Mouse (Mus musculus): ENCODE measurements at regions not wholly inside any gene's neighbourhood (a gene's known extent, or its start where the extent isn't known, plus 50 kb on each side); places are given as distances from the start of the nearest gene placed in this dataset.
"Not testable (repeated sequence)": the region's sequence is repeated elsewhere in the genome, so short reads cannot be mapped to it uniquely, and the experiment has no call there.

DNA sequence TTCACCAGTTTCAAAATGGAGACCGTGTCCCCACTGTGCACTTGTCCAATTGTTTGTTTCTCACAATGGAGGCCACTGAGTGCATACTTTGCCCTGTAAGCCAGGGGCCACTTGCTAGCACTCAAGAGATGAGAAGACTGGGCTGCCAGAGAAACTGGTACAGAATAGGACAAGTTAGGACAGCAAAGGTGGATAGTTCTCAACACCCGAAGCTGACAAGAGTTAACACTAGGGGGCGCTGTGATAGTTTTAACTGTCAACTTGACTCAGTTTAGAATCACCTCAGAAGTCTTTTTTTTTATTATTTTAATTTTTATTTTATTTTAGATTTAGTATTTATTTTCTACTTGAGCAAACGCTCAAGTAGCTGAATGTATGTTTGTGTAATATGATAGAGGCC, 188.2 kb upstream of the Asap2 start:
- DNase-seq (ENCODE audit: low read depth, low spot score) = not testable (repeated sequence)

DNA sequence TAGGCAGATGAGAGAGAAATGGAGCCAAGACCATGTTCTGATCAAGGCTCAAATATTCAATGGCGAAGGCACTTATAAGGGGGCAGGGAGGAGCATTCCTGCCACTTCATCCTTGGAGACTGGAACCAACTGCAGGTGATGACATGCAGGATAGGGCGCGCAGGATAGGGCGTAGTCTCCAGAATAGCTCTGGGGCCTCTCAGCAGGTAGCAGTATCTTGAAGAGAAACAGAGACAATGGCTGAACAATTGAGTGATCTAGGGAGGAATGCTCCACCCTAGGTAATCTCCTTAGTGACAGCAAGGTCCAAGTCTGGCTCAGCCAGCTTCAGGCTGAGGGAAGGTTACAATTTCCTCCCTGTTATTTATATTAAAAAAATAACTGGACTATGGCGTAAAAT, 184.8 kb upstream of the Asap2 start:
- DNase-seq (ENCODE audit: low read depth, low spot score) = not testable (repeated sequence)

DNA sequence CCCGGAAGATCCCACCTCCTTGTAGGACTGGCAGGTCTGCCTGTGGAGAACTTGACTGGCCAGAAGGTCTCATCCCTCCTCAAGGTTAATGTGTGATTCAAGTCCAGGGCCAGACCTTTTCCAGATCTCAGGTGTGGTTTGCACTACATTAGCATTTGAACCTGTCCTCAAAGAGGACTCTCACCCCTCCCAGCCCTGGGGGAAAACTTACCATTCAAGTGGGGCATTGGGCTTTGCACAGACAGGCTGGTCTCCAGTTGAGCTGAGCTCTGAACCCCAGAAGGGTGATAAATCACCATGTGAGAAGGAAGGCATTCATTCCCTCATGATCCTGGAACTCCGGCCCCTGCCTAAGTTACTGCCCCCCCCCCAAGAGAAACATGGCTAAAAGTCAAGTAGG, 183.6 kb upstream of the Asap2 start:
- no peak for DNase-seq (ENCODE audit: low read depth, low spot score)

- DNase-seq (ENCODE audit: low read depth, low spot score) = not testable (repeated sequence)
Observed at GRCm38 (mm10) chr12:20813836-20814235, 176.4 kb upstream of the Asap2 start.

DNA sequence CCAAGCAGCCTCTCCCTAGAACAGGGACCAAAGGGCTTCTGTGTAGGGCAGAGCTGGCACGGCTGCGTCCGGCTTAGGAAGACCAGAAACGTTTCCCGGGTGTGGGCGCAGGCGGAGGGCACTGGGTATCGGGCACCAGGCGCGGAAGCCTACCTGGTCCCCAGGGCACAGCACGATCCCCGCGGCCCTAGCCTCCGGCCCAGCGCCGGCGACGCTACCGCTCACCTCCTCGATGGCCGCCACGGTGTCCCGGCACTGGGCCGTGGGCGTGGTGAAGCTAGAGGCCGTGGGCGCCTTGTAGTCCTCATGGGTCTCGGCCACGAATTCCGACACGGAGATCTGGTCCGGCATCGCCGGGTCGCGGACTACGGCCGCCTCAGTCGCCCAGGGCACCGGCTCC, 175.1 kb upstream of the Asap2 start:
- DNase-seq (ENCODE audit: low read depth, low spot score) = not testable (repeated sequence)

DNA sequence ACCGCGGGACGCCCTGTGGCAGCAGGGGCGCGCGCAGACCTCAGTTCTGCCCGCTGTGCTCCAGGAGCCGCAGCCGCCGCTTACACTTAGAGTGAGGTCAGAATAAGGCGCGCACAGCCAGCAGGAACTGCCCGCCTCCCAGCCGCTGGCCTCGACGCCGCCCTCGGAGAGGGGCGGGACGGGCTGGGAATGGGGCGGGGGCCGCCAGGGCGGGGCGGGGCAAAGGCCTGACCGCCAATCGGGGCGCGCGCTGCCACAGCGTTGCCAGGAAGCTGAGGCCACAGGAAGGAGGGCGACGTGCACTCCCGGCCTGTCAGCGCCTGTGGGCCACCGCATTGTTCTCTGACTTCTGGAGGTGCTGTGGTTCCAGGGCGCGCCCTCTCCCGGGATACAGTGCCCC, 174.7 kb upstream of the Asap2 start:
- no peak for DNase-seq (ENCODE audit: low read depth, low spot score)

- DNase-seq (ENCODE audit: low read depth, low spot score) = not testable (repeated sequence)
Observed at GRCm38 (mm10) chr12:20843661-20844320, 146.5 kb upstream of the Asap2 start.

GRCm38 (mm10) chr12:20844873-20845272, 145.4 kb upstream of the Asap2 start:
- DNase-seq (ENCODE audit: low read depth, low spot score) = not testable (repeated sequence)

- no peak for DNase-seq (ENCODE audit: low read depth, low spot score)
Observed at GRCm38 (mm10) chr12:20845297-20845696, 145.0 kb upstream of the Asap2 start.

DNA sequence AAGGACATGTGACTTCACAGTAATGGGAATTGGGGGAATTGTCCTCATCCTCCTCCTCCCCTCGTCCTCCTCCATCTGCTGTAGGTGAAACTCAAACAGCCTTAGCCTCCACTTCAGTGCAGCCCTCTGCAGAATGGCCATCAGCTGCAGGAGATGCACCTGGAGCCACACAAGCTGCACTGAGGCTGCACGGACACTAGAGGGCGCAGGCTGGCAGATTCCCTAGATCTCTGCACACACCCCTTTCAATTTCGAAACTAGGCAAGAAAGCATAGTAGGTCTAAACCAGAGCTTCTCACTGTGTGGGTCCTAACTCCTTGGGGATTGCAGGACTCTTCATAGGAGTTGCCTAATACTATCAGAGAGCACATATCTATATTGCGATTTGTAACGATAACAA, 106.2 kb upstream of the Asap2 start:
- not testable (repeated sequence) for DNase-seq (ENCODE audit: low read depth, low spot score)

DNA sequence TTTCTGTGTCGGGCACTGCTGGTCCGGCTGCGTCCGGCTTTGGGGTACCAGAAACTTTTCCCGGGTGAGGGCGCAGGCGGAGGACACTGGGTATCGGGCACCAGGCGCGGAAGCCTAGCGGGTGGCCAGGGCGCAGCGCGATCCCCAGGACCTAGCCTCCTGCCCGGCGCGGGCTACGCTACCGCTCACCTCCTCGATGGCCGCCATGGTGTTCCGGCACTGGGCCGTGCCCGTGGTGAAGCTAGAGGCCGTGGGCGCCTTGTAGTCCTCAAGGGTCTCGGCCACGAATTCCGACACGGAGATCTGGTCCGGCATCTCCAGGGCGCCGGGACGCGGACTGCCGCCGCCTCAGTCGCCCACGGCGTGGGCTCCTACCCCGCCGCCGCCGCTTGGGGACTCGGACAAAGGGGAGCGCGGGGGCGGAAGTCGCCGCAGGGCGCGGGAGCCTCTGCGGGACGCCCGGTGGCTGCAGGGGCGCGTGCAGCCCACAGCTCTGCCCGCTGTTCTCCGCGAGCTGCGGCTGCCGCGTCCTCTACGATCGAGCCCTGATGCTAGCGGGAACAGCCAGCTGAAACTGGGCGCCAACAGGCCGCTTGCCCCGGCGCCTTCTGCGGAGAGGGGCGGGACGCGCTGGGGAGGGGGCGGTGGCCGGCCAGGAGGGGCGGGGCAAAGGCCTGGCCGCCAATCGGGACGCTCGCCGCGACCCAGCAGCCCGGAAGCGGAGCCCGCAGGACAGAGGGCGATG, 69.4 kb upstream of the Asap2 start:
- peak; percentile 17 for DNase-seq (ENCODE audit: low read depth, low spot score)

- not testable (repeated sequence) for DNase-seq (ENCODE audit: low read depth, low spot score)
Observed at GRCm38 (mm10) chr12:20921398-20922023, 68.7 kb upstream of the Asap2 start.

DNA sequence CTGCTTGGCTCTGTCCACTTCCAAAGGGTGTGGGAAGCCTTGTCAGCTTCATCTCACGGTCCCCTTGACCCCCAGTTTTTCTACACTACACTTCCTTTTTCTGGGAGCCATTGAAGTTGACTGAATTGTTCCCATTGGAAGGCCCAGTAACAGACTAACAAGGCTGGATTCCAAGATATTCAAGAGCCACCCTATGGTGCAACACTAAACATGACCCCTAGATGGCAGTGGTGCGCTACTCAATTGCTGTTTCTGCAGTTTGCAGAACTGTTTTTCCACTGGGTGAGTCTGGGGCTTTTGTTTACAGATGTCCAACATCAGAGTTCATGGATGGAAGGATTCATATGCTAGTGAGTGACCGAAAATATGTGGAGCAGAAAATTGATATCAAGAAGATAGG, 61.3 kb upstream of the Asap2 start:
- DNase-seq (ENCODE audit: low read depth, low spot score) = peak; percentile 22

All from telencephalon, adult 2 months (tissue).